Mouse (Mus musculus) lung, postnatal 0 days (tissue): ENCODE results near the gene 1700061G19Rik.

Experiments
- CTCF ChIP-seq: IDR thresholded peaks from 2 replicates; pipeline ENCODE4 v1.5.1; 2016; ENCODE audit warnings: antibody characterized with exemption, mild to moderate bottlenecking
- EP300 ChIP-seq: IDR thresholded peaks from 2 replicates; pipeline ENCODE4 v1.6.1; 2016; ENCODE audit warnings: antibody characterized with exemption, mild to moderate bottlenecking, control low read depth

DNA sequence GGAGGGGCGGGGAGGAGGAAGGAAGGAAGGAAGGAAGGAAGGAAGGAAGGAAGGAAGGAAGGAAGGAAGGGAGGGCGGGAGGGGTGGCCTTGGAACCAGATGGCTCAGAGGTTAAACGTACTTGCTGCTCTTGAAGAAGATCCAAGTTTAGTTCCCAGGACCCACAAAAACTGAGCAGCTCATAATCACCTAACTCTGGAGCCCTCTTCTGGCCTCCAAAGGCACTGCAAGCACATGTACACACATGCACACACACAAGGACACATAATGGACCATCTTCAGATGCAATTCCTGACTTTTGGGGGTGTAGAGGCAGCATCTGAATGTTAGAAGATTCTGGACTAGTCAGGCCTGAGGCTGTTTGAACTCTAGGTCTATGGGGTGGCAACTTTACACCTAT is 12.8 kb downstream of the 1700061G19Rik start:
- TF ChIP-seq CTCF (peak; percentile 42), EP300 (no peak)
